Mouse (Mus musculus) layer of hippocampus, adult 2 months (tissue): ENCODE data around the gene Clec2e. TPM values are rescaled to one million over a fixed set of nuclear protein-coding genes. Genes with fewer than 3 reads are reported as not detected.

Experiments used
- DNase-seq, 2 experiments: peaks; one replicate each; pipeline ENCODE4 v3.0.0; 2022; ENCODE audit warnings: low spot score in 2 of 2
- H3K27ac ChIP-seq: fragments of 200-600 bp; 2 replicates; pipeline ENCODE4 v1.8.1; 2022
- H3K4me3 ChIP-seq: fragments of 200-600 bp; 2 replicates; pipeline ENCODE4 v1.8.1; 2022; ENCODE audit warnings: mild to moderate bottlenecking
- CTCF ChIP-seq: fragments of 200-600 bp; conservative IDR thresholded peaks from 2 replicates; pipeline ENCODE4 v1.8.1; 2022; ENCODE audit warnings: antibody characterized with exemption, mild to moderate bottlenecking, moderate library complexity
- total RNA-seq, 2 experiments: library from RNA; stranded (reverse); gene quantifications; 2 replicates each; pipeline ENCODE4 v1.2.3; 2021

Gene Clec2e
- total RNA-seq, 2 experiments from 2014 or later, result not detected

DNA sequence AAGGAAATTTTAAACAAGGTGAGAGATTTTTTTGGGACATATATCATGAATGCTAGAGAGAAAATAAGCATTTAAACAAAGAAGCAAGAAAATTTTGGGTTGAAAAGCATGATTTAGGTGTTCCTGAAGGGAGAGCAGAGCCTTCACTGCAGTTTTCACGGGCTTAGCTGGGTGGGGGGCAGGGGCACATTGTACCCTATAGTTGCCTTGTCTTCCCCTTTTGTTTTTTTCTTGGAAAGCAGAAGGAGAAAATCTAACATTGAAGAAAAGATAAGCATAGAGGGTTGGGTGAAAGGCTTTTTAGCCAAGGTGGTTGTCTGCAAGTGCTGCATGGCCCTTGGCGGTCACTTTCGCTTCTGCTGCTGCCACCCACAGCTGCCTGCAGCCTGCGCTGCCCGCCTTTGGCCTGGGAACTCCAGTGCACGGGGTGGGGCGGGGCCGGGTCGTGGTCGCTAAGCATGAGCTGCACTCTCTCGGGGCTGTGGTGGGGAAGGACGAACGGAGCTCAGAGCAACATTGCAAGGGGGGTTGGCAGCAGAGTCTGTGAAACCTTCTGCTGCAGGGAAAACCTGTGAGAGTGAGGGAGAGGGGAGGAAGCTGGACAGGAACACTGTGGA lies 51.7 kb downstream of the Clec2e start:
- DNase-seq, result no peak
- no peak for TF ChIP-seq CTCF
- peak overlapping the region; percentile 46 for H3K4me3 ChIP-seq
- no peak overlapping the region for H3K27ac ChIP-seq

DNA sequence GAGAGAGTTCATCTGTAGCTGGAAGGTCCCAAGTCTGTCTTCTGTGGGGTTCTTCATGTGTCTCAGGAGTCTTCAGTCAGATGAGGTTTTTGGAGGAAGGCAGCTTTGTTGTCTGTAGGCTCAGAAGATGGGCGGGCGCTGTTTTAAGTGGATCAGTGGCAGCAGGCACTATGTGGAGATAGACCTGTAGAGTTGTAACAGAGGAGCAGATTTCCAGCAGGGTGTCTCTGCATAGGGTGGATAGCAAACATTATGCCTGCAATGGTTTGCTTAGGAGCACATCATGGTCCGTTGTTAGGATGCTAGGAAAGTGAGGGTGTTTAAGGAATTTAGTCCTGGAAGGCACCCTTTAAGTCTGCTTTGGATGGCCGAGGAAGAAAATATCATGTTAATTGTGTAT lies 52.3 kb downstream of the Clec2e start:
- H3K4me3 ChIP-seq, result no peak overlapping the region
- TF ChIP-seq CTCF, result no peak
- DNase-seq, result no peak
- no peak overlapping the region for H3K27ac ChIP-seq

DNA sequence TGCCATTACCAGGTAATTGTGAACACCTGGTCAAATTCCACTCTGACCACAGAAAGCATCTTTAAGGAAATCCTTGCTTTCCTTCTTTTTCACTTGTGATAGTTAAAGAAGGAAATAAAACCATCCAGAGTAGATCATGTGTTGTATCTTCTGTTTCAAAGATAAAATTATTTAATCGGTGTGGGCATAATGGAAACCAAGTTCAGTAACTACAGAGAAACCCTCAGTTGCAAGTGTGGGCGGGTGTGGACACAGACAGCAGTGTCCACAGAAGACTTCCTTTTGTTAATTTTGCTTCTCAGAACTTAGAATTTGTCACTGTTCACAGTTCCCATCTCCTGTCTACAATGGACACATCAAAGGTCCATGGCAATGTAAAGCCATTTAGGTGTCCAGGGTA lies 55.1 kb downstream of the Clec2e start, which contains the start of gene Klrb1f:
Gene Klrb1f, plus strand, starts transcription at position 301 of the 400 bp plus-strand sequence.
- DNase-seq, result no peak
- no peak for TF ChIP-seq CTCF
- Histone ChIP-seq H3K27ac (no peak within 1 kb of the TSS), H3K4me3 (no peak within 1 kb of the TSS)

DNA sequence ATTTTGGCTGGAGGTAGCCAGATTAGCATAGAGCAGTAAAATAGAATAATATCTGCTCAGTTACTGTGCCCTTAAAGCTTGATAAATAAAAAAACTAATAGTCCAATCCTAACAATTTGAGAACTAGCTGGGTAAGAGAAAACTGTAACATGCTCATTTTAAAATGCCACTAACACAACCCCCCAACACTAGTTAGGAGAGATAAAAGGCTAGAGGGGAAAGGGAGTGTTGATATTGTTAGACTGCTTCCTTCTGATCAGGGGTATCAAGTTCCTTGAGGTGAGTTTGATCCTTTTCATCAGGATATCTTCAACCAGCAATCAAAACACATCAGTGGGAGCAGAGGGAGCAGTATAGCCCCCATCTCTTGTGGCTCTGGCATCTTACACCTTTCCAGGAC lies 58.2 kb downstream of the Clec2e start:
- TF ChIP-seq CTCF, result no peak
- no peak for DNase-seq
- Histone ChIP-seq H3K27ac (no peak overlapping the region), H3K4me3 (no peak overlapping the region)

Other genes starting within 250 kb of the Clec2e start
- not detected for gene Clec2i, start 213.3 kb downstream of the Clec2e start, total RNA-seq
- 1 to 10 TPM; 2.0 to 2.8 TPM for gene BC035044, start 209.8 kb downstream of the Clec2e start, total RNA-seq
- gene Clec2g, start 166.5 kb downstream of the Clec2e start, total RNA-seq, result 1 to 10 TPM in 1 of 2 experiments, under 1 TPM in 1; 0.71 to 1.0 TPM
- gene Klrb1f, start 55.0 kb downstream of the Clec2e start, total RNA-seq, result not detected
- gene Clec2d, start 79.7 kb upstream of the Clec2e start, total RNA-seq, result 1 to 10 TPM; 7.3 to 7.4 TPM
- not detected for gene Cd69, start 174.5 kb upstream of the Clec2e start, total RNA-seq
- not detected for gene 4922502D21Rik, start 230.9 kb upstream of the Clec2e start, total RNA-seq
- gene Clec12a, start 241.8 kb upstream of the Clec2e start, total RNA-seq, result not detected